Mouse (Mus musculus) lung, postnatal 0 days (tissue): ENCODE measurements around the gene Fam124a. TPM values are rescaled to one million over a fixed set of nuclear protein-coding genes. Genes with fewer than 3 reads are reported as not detected.
"Not testable (repeated sequence)": the region's sequence is repeated elsewhere in the genome, so short reads cannot be mapped to it uniquely, and the experiment has no call there.

ENCODE experiments used
- ATAC-seq: fragments of 200-750 bp; cut with Nextera tagmentation; 2 replicates; pipeline ENCODE4 v1.8.0; 2017; ENCODE audit warnings: moderate library complexity
- DNase-seq: peaks from one replicate; pipeline ENCODE4 v3.0.0-alpha.2; 2016; ENCODE audit warnings: low spot score
- H3K27ac ChIP-seq: fragments of 300-500 bp; sonication (generic); 2 replicates; pipeline ENCODE4 v1.5.1; 2014; ENCODE audit warnings: antibody characterized with exemption, mild to moderate bottlenecking, low read length, mixed read lengths
- H3K27me3 ChIP-seq: fragments of 300-500 bp; sonication (generic); replicated peaks from 2 replicates; pipeline ENCODE4 v1.6.1; 2014; ENCODE audit warnings: low read length, mixed read lengths; ENCODE audit not compliant: insufficient read depth
- H3K36me3 ChIP-seq: fragments of 300-500 bp; sonication (generic); 2 replicates; pipeline ENCODE4 v1.6.1; 2014; ENCODE audit warnings: low read length, mixed read lengths; ENCODE audit not compliant: insufficient read depth
- H3K4me1 ChIP-seq: fragments of 300-500 bp; sonication (generic); 2 replicates; pipeline ENCODE4 v1.6.1; 2014; ENCODE audit warnings: antibody characterized with exemption, low read depth, low read length, mixed read lengths; ENCODE audit not compliant: insufficient read depth
- H3K4me2 ChIP-seq: fragments of 300-500 bp; sonication (generic); replicated peaks from 2 replicates; pipeline ENCODE4 v1.6.1; 2014; ENCODE audit warnings: low read depth, mild to moderate bottlenecking, low read length, moderate library complexity, mixed read lengths
- H3K4me3 ChIP-seq: fragments of 300-500 bp; sonication (generic); 2 replicates; pipeline ENCODE4 v1.5.1; 2014; ENCODE audit warnings: low read depth, low read length
- H3K9ac ChIP-seq: fragments of 300-500 bp; sonication (generic); replicated peaks from 2 replicates; pipeline ENCODE4 v1.6.1; 2014; ENCODE audit warnings: low read depth, mild to moderate bottlenecking
- H3K9me3 ChIP-seq: fragments of 300-500 bp; sonication (generic); 2 replicates; pipeline ENCODE4 v1.6.1; 2016; ENCODE audit warnings: low read length, mixed read lengths
- CTCF ChIP-seq: IDR thresholded peaks from 2 replicates; pipeline ENCODE4 v1.5.1; 2016; ENCODE audit warnings: antibody characterized with exemption, mild to moderate bottlenecking
- EP300 ChIP-seq: IDR thresholded peaks from 2 replicates; pipeline ENCODE4 v1.6.1; 2016; ENCODE audit warnings: antibody characterized with exemption, mild to moderate bottlenecking, control low read depth
- WGBS: fragments of 180-500 bp; shearing (Covaris S2); extraction: QIAGEN DNeasy Blood & Tissue Kit; methylation state at CpG from one replicate; pipeline ENCODE4 v1.1.7; 2014; 5-methylcytosine and 5-hydroxymethylcytosine counted together
- polyA plus RNA-seq: library from polyadenylated mRNA; unstranded; fragments of >200 nt; fragmentation: Nextera tagmentation; extraction: Ambion mirVana; gene quantifications from 2 replicates; pipeline ENCODE4 v1.2.1, GENCODE M21; 2015

Fam124a gene
- polyA plus RNA-seq, 1 experiment from 2014 or later: 9.4 TPM

DNA sequence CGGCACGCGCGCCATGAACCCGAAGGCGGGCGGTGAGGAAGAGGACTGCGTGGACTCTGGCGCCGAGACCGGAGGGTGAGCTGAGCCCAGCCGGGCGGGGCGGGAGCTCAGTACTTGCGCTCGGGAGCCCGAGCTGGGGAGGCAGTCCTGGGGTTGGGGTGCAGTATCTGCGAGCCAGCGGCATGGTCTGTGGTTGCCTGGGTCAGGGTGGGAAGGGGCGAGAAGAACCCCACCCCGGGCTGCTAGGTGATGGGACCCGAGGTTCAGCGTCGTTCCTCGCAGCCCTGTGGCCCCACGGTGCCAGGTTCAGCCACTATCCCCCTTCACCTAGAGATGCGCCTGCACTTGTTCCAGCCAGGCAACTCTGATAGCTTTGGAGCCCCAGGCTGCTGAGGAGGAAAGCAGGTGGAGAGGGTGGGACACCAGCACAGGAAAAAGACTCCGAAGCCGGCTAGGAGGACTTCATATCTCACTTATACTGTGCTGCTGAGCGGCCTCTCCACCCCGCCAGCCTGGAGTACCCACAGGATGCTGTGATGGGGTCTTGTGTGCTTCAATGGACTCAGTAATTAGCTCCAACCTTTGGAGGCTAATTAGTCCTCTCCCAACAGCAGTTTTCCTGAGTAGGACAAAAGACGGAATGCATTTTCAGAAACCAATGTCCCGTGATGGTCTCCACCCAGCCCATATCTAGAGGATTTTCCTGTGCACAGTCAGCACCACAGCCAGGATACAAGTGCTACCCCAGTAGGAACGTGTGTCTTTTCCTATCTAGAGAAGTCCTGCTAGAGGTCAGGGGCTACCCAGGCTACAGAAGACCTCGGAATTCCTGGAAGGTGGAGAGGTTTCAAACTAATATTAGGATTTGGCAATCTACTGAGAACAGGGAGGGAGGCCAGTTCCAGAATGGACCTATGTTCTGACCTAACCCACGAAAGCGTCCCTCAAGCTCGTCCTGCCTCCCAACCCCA lies 588 bp downstream of the Fam124a start:
- Histone ChIP-seq H3K4me3 (peak overlapping the region; percentile 58), H3K4me1 (peaks cover 12% of the 10 kb centered on the region; the same call in 1 of the 2 replicates), H3K4me2 (peak overlapping the region; percentile 94), H3K27me3 (no peaks in the 10 kb centered on the region), H3K27ac (peak overlapping the region; percentile 57), H3K36me3 (no peaks in the 10 kb centered on the region), H3K9me3 (no peaks in the 10 kb centered on the region), H3K9ac (peak overlapping the region; percentile 62)
- WGBS: 10% methylated on average over 36 of the region's 38 CpGs
- DNase-seq (peak; percentile 18), ATAC-seq (0 out of 2 replicates have a peak, but pooled peaks have one; percentile 1)
- TF ChIP-seq EP300 (no peak), CTCF (no peak)

DNA sequence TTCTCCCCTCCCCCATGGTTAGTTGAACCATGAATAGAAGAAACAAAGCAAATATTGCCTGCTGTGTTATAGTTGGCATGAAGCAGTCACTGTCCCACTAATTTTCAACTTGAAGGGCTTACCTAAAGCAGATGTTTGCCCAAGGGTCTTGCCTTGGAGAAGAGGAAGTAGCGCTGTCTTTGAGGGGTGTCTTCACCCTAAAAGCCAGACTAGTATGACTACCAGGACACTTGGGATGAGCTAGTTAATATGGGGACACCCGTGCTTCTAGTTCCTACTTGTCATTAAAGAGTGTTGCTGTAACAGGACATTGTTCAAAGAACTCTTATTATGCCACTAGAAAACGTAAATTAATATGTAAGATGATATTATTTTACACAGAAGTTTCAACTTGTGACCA lies 1.6 kb downstream of the Fam124a start:
- Histone ChIP-seq H3K4me2 (no peak overlapping the region), H3K27ac (no peak overlapping the region), H3K4me3 (0 out of 2 replicates have a peak overlapping the region, but pooled peaks have one; percentile 58), H3K9ac (no peak overlapping the region), H3K27me3 (no peaks in the 10 kb centered on the region), H3K36me3 (no peaks in the 10 kb centered on the region), H3K9me3 (no peaks in the 10 kb centered on the region), H3K4me1 (peaks cover 12% of the 10 kb centered on the region; the same call in 1 of the 2 replicates)
- TF ChIP-seq CTCF (no peak), EP300 (no peak)
- WGBS: 76% methylated on average over 3 of the region's 3 CpGs
- ATAC-seq (no peak), DNase-seq (no peak)

DNA sequence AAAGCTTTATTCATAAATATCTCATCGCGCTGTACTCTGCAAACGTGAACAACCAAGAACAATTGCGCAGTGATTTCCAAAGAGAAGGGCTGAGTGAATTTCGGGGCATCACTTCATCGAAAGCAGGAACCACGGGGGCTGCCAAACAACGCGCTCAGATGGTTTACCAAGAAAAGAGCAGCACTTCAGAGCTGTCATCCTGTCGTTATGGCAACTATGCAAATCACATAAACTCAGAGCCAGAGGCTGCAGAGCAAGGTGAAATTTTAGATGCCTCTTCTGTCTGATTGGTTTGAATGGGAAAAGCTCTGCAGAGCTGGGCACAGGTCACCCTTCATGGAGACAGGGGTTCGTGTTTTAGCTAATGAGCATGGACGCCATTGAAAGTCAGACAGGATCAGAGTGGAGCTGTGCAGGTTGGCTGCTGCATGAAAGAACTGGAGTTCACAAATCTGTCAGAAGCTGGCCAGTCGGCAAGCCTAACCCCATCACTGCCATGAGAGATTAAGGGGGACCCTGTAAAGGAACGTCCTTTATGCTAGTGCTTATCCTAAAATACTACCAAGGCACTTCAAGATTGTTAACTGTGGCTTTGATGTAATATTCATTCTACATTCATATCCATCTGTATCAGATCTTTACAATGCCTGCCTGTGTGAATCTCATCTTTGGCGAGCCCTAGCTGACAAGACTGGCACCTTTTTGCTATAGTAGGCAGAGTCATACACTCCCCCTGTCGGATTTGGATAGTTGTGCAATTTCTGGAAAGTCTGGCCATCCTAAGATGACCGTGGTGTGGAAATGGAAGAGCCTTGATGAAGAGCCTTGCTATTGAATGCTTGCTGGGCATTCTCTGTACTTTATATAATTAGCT lies 6.6 kb downstream of the Fam124a start:
- DNase-seq: no peak
- H3K9ac ChIP-seq: no peak overlapping the region
- no peak overlapping the region for H3K27ac ChIP-seq
- H3K9me3 ChIP-seq: no peaks in the 10 kb centered on the region
- H3K4me2 ChIP-seq: no peak overlapping the region
- WGBS: 48% methylated on average over 17 of the region's 17 CpGs
- no peaks in the 10 kb centered on the region for H3K27me3 ChIP-seq
- H3K4me1 ChIP-seq: 0 out of 2 replicates have a peak, but pooled peaks cover 5% of the 10 kb centered on the region
- H3K4me3 ChIP-seq: no peak overlapping the region
- TF ChIP-seq CTCF (no peak), EP300 (no peak)
- no peaks in the 10 kb centered on the region for H3K36me3 ChIP-seq
- ATAC-seq: no peak

GRCm38 (mm10) chr14:62563679-62564078 lies 8.1 kb downstream of the Fam124a start:
- Histone ChIP-seq H3K27me3 (no peaks in the 10 kb centered on the region), H3K36me3 (no peaks in the 10 kb centered on the region), H3K4me2 (no peak overlapping the region), H3K4me3 (no peak overlapping the region), H3K9me3 (no peaks in the 10 kb centered on the region), H3K9ac (no peak overlapping the region), H3K27ac (no peak overlapping the region), H3K4me1 (no peaks in the 10 kb centered on the region)
- no peak for TF ChIP-seq CTCF
- no peak for TF ChIP-seq EP300
- no peak for ATAC-seq
- DNase-seq: peak; percentile 44
- 42% methylated on average over 7 of the region's 7 CpGs for WGBS

DNA sequence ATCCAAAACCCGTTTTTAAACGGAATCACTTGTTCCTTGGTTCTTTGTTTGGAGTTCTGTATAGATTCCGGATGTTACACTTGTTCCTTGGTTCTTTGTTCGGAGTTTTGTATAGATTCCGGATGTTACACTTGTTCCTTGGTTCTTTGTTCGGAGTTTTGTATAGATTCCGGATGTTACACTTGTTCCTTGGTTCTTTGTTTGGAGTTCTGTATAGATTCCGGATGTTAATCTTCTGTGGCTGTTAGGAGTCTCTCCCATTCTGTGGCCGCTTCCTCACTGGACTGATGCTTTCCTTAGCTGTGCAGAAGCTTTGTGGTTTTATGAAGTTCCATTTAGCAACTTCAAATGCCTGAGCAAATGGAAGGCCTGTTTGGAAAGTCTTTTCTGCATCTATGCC lies 11.3 kb downstream of the Fam124a start, which contains the start of gene Gm4131:
Gm4131 (minus strand) TSS at position 101 of the 400 bp plus-strand sequence.
- not testable (repeated sequence) for H3K9me3 ChIP-seq, H3K4me3 ChIP-seq, ATAC-seq, H3K4me2 ChIP-seq, H3K4me1 ChIP-seq, H3K36me3 ChIP-seq, H3K27me3 ChIP-seq, H3K9ac ChIP-seq, DNase-seq, H3K27ac ChIP-seq
- 78% methylated on average over 9 of the region's 9 CpGs for WGBS

DNA sequence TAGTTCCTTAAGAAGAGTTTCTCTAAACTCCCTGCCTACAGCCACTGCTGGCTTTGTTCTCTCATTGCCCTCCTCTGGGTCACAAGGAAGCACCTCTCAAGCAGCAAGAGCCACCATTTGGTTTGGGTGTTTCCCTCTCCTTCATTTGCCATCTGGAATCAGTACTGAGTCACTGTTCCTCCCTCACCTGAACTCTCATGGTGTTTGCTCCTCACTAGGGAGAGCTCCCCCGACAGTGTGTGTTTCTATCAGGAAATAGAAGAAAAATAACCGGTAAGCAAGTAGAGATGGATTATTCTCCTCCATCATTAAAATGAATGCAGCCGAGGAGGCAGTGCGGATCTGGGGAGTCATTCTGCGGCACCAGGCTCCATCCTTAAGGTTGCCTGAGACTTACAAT lies 13.9 kb downstream of the Fam124a start:
- TF ChIP-seq CTCF: no peak
- no peak for TF ChIP-seq EP300
- Histone ChIP-seq H3K4me3 (no peak overlapping the region), H3K36me3 (no peaks in the 10 kb centered on the region), H3K9me3 (no peaks in the 10 kb centered on the region), H3K27me3 (no peaks in the 10 kb centered on the region), H3K27ac (peak overlapping the region; percentile 4; the same call in 1 of the 2 replicates), H3K4me1 (0 out of 2 replicates have a peak, but pooled peaks cover 2% of the 10 kb centered on the region), H3K9ac (no peak overlapping the region), H3K4me2 (no peak overlapping the region)
- 76% methylated on average over 5 of the region's 5 CpGs for WGBS
- ATAC-seq (no peak), DNase-seq (no peak)
